Mouse (Mus musculus): ENCODE data around the gene Slc36a1.

Gene Slc36a1

GRCm38 (mm10) chr11:55209032-55209431 lies 4.9 kb downstream of the Slc36a1 start:
- DNase-seq (ENCODE audit: low spot score in 2 of 2): no peak

- DNase-seq (ENCODE audit: low spot score in 2 of 2): no peak
Observed at GRCm38 (mm10) chr11:55209626-55210353, 5.6 kb downstream of the Slc36a1 start.

GRCm38 (mm10) chr11:55213518-55213917 lies 9.4 kb downstream of the Slc36a1 start:
- DNase-seq (ENCODE audit: low spot score in 2 of 2): no peak

- DNase-seq (ENCODE audit: low spot score in 2 of 2): no peak
Observed at GRCm38 (mm10) chr11:55214161-55214560, 10.0 kb downstream of the Slc36a1 start.

GRCm38 (mm10) chr11:55214978-55215377 lies 10.8 kb downstream of the Slc36a1 start:
- DNase-seq (ENCODE audit: low spot score in 2 of 2): no peak

DNA sequence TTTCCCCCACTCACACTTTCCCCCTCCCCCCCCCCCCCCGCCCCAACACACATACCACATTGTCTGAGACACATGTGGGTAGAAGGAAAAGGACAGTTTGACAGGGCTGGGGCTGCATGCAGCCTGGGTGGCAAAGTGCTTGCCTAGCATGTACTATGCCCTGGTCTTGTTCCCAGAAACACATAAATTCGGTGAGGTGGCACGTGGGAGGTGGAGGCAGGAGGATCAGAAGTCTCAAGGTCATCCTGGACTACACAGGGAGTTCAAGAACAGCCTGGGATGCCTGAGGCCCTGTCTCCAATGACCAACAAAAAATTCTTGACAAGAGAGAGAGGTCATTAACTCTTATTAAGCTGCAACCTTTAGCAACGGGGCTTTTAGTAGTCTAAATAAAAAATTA lies 11.9 kb downstream of the Slc36a1 start:
- no peak for DNase-seq (ENCODE audit: low spot score in 2 of 2)

- DNase-seq (ENCODE audit: low spot score in 2 of 2): no peak
Observed at GRCm38 (mm10) chr11:55216830-55217229, 12.7 kb downstream of the Slc36a1 start.

DNA sequence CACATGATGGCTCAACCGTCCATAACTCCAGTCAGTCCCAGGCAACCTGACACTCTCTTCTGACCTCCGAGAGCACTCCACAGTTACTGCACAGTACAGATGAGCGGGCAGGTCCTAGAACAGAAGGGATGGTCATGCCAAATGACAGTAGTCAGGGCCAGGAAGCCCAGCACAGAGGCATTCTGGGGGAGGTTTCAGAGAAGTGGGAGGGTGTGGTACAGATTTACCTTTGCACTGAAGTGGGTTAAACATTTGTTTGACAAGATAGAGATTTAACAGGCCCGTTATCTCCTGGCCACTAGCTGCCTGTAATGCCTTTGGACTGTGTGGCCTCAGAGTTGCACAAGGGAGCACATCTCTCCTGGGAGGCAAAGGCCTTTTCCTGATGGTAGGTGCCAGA lies 13.3 kb downstream of the Slc36a1 start:
- DNase-seq (ENCODE audit: low spot score in 2 of 2): no peak

DNA sequence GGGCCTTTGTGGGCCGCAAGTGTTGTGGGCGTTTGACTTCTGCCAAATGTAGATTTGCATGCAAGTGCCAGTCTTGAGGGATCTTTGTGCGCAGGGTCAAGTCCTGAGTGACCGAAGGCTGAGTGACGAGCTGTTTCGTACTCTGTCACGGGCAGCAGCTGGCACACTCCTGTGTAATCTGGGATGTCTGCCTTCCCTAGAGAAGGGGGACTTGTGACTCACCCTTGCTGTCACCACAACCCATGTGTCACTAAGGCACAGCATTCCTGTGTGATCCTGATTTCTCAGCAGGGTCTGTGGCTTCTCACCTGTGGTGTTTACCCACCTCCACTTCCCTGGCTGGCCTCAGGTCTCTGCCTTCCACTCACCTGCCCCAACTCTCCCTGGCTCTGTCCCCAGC lies 13.7 kb downstream of the Slc36a1 start:
- no peak for DNase-seq (ENCODE audit: low spot score in 2 of 2)

GRCm38 (mm10) chr11:55218473-55218872 lies 14.3 kb downstream of the Slc36a1 start:
- DNase-seq (ENCODE audit: low spot score in 2 of 2): no peak

DNA sequence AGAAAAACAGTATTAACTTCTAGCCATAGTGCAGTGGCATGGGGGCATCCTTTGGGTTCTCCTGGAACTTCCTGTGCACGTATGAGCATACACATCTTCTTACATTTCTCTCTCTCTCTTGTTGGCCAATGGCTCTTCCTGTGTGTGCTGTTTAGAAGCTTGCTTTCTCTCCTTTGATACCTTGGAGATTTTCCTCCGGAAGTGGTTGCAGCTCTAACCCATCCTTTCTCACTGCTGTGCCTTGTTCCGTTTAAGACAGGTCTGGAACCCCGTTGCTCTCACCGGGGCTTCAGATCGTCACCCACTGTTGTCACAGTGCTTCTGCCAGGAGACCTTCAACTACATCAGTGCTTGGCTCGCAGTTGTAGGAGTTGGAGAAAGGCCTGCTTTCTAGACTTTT lies 17.2 kb downstream of the Slc36a1 start:
- DNase-seq (ENCODE audit: low spot score in 2 of 2): no peak

DNA sequence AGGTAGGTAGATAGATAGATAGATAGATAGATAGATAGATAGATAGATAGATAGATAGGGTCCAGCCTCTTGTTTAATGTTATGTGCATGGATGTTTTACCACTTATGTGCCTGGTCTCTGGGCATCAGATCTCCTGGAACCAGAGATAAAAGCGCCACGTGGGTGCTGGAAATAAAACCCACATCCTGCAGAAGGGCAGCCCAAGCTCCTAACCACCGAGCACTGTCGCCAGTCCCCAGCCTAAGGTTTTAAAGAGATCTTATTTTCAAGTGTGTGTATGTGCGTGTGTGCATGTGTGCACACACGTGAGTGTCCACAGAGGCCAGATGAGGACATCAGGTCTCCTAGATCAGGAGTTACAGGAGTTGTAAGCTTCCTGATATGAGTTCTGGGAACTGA lies 26.9 kb downstream of the Slc36a1 start:
- DNase-seq (ENCODE audit: low spot score in 2 of 2): no peak

- DNase-seq (ENCODE audit: low spot score in 2 of 2): no peak
Observed at GRCm38 (mm10) chr11:55234288-55234687, 30.1 kb downstream of the Slc36a1 start.

DNA sequence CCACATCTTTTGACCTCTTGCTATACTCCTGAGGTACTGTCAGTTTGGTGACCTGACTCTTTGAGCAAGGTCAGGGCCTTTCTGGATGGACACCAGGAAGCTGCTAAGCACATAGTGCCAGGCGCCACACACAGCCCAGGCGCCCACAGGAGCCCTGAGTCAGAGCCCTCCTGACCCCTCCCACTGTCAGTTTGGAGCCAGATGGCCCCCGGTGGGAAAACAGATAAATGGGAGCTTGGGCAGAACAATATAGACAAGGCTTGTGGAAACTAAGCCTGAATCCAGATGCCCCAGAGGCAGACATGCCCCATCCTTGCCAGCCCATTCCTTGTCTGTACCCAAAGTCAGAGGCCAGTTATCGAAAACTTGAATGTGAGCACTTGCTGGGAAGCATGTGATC lies 30.6 kb downstream of the Slc36a1 start:
- no peak for DNase-seq (ENCODE audit: low spot score in 2 of 2)

DNA sequence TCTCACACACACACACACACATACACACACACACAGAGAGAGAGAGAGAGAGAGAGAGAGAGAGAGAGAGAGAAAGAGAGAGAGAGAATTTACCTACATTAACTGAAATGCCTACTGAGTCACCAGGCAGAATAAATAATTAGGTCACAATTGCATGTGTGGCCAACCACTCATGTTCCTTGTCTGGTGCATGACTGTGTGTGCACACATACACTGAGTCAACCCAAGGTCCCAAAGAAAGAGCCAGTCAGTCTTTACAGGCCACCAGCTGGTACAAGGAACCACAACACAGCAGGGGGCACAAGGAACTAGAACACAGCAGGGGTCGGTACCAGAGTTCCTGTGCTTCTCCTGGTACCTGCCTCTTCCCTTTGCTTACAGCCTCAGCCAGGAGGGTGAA lies 32.7 kb downstream of the Slc36a1 start:
- no peak for DNase-seq (ENCODE audit: low spot score in 2 of 2)

- DNase-seq (ENCODE audit: low spot score in 2 of 2): no peak
Observed at GRCm38 (mm10) chr11:55239496-55239895, 35.3 kb downstream of the Slc36a1 start.

DNA sequence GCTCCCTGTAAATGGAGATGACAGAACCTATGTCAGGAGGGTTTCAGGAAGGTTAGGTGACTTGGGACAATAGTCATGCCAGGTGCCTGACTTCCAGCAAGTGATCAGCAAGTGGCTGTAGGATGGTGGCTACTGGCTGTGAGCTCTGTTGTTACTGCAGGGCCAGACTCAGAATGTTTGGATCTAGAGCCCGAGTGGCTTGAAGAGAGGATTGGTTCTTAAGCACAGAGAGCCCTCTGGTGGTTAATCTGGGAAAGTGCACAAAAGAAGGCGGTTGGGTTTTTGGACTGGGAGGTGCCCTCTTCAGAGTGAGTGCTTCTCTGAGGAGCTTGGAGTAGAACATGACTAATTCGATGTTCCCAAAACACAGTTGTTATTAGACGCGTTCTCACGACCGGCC lies 36.4 kb downstream of the Slc36a1 start:
- DNase-seq (ENCODE audit: low spot score in 2 of 2): peak; percentile 55 to 64

DNA sequence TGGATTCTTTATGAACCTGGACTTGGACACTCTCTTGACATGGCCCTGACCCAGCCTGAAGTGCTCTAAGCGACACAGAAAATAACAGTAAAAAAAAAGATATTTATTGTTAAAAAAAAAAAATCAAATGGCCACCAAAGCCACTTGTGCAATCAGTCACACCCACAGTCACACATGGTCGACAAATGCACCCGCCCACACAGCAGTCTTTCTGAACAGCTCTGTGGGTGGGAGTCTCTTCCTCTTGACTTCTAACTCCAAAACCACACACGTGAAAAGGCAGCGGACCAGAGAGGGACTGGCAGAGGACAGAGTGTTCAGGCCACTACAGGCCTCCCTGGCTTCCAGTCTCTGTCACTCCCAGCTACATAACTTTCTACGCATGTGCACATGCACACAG lies 46.4 kb downstream of the Slc36a1 start:
- no peak for DNase-seq (ENCODE audit: low spot score in 2 of 2)

DNA sequence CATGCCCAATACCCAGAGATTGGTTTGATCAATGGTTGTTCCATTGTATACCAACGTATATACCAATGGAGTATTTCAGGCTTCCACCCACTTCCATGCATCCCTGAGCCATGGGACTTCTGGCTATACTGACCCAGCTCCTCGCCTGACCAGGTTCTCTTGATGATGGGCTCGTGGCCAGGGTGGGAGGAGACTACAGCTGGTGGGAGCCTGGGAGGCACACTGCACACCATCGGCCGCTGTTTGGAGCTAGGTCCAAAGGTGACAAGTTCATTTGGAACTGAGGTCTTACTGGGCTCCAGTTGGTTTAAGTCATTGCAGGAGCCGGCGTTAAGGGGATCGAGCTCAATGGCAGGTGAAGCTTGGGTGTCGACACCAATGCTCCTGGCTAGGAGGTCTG lies 49.2 kb downstream of the Slc36a1 start:
- no peak for DNase-seq (ENCODE audit: low spot score in 2 of 2)

GRCm38 (mm10) chr11:55261105-55261504 lies 57.0 kb downstream of the Slc36a1 start:
- DNase-seq (ENCODE audit: low spot score in 2 of 2): no peak

- DNase-seq (ENCODE audit: low spot score in 2 of 2): no peak
Observed at GRCm38 (mm10) chr11:55262000-55262399, 57.9 kb downstream of the Slc36a1 start.

DNA sequence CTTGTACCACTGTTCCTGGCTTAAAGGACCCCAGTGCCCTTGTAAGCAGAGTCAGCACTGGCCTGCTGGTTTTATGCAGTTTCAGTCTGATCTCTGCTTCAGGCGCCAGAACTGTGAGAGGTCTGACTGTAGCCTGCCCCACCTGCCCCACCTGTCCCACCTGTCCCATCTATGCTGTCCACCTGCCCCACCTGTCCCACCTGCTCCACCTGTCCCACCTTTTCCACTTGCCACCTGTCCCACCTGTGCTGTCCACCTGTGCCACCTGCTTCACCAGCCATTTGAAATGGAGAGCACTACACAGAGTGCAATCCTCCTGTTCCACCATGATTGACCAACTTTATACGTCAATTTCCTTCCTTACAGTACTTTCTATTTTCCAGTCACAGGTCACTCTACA lies 60.2 kb downstream of the Slc36a1 start:
- DNase-seq (ENCODE audit: low spot score in 2 of 2): no peak

- DNase-seq (ENCODE audit: low spot score in 2 of 2): no peak
Observed at GRCm38 (mm10) chr11:55265647-55266046, 61.5 kb downstream of the Slc36a1 start.

DNA sequence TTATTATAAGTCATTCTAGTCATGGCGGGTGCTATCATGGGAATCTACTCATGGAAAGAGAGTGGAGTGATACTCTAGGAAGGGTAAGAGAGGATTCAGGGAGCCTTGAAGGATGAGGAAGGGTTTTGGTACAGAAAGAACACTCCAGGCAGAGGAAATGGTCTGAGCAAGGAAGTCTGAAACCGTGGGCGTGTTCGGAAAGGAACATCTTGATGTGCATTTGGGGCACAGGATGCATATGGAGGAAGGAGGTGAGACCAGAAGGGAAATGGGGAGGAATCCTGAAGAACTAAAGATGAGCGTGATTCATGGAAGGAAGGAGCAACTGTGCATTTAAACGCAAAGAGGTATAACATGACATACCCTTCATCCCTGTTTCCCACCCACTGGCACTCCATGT lies 64.4 kb downstream of the Slc36a1 start:
- no peak for DNase-seq (ENCODE audit: low spot score in 2 of 2)
